Mouse (Mus musculus) heart, postnatal 36 days (tissue): ENCODE data around the gene Tns3. TPM values are rescaled to one million over a fixed set of nuclear protein-coding genes. Genes with fewer than 3 reads are reported as not detected.
"Not testable (repeated sequence)": the region's sequence is repeated elsewhere in the genome, so short reads cannot be mapped to it uniquely, and the experiment has no call there.

Source experiments
- DNase-seq, 2 experiments: peaks; one replicate each; pipeline ENCODE4 v3.0.0; 2021 to 2022
- intact Hi-C: fragments of 180-260 bp; cut with DNase I; formaldehyde crosslinking; loops from one replicate; pipeline ENCODE4 v1.15.1; 2025
- total RNA-seq, 2 experiments: library from RNA; stranded (reverse); gene quantifications; 2 replicates each; pipeline ENCODE4 v1.2.3; 2021

Tns3 gene
- total RNA-seq, 2 experiments from 2014 or later = 18.9 to 24.0 TPM

DNA sequence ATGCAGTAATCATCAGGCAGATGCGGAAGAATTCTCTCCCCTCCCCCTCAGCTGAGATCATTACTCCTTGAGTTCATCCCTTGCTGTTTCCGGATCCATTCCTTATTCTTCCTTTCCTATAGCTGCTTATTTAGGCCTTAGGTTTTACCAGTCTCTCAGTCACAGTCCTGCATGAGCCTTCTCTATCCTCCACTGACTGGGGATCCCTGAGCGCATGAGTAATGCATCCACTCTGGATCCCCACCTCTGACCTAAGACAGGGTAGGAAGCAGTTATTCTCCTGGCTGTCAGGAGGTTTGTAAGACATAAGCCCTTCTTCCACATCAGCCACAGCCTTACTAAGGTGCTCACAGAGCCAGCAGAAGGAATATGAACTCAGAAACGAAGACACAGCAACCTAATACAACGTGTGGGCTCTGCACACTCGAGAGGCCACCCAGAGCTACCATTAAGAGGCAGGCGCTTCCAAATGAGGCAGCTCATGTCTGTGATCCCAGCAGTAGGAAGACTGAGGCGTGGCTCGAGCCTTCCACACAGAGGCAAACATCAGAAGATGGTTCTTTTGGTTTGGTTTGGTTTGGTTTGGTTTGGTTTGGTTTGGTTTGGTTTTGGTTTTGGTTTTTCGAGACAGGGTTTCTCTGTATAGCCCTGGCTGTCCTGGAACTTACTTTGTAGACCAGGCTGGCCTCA is 38.3 kb downstream of the Tns3 start:
- intact Hi-C loops = no loop called here
- no peak for DNase-seq

DNA sequence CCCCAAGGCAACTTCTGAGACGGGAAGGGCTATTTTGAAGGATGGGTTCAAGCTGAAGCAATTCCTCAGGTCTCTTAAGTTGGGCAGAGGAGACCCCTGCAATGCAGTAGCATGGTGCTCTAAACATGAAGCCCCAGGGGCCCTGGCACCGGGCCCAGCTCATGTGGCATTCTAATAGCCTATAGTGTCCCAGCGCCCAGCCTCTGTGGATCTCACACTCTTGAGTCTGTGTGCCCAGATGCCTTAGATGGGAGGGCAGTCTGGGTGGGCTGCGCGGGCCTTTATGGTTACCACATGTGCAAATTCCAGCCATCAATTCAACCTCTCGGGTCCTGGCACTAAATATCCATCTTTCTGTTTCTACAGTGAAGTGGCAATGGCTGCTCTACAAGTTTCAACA is 38.9 kb downstream of the Tns3 start:
- intact Hi-C loops = no loop called here
- DNase-seq = no peak

DNA sequence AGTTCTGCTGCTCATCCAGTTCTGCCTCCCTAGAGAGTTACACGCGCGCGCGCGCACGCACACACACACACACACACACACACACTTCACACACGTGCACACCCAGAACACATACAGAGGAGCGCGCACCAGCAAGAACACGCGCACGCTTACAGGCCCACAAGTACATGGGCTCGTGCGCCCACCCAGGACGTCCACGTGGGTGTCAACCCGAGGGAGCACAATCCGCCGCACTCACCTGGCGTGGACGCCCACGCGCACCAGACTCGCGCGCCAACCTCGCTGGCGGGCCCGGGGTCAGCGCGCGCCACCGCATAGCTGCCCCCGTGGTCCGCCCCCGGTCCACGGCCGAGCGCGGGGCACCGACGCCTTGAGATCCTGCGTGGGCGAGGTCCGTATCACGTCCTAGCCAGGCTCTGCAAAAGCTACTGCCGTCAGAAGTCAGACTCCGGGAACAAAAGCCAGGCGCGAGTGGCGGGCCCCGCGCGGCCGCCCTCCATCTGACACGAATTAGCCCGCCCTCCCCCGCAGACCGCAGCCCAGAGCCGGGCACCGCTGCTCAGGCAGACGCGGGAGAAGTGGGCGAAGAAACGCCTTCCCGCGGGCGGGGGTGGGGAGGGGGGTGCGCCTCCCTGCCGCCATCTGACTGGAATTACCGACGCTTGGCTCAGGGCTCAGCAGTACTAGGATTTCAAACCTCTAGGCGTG is 40.0 kb downstream of the Tns3 start:
- intact Hi-C loops = no loop called here

DNA sequence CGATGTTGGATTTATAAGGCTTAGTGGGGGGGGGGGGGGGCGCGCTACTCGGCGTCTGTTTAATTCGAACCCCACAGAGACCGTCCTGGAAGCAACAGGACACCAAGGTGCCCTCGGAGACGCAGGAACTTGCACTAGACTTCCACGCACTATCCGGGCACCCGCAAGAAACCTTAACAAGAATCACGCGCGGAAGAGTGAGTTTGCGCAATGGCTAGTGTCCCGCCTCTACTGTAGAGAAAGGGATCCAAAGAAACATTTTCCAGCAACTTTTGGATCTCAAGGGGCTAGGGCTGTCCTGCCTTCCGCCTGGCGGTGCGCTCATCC is 40.5 kb downstream of the Tns3 start:
- no peak for DNase-seq
- intact Hi-C loops = no loop called here

More for the DNA sequence above, 40.0 kb downstream of the Tns3 start:
- peak; percentile 40 to 57 for DNase-seq

DNA sequence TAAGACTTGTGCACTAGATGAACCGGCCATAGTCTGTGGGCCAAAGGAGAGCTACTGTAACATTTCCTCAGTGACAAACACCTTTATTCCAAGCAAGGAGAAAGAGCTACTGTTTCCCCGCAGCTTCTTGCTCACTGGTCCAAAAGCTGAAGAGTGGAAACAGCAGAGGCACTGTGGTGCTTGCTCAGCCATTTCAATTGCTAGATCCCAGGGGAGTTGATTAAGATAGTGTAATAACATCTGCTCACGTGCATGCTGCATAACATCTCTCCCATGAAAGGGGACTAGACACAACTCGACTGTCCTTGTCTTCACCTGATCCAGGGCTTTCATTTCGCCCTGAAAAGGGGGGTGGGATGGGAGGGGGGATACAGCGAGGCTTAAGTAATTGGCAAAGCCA is 41.7 kb downstream of the Tns3 start:
- intact Hi-C loops = no loop called here
- no peak for DNase-seq

DNA sequence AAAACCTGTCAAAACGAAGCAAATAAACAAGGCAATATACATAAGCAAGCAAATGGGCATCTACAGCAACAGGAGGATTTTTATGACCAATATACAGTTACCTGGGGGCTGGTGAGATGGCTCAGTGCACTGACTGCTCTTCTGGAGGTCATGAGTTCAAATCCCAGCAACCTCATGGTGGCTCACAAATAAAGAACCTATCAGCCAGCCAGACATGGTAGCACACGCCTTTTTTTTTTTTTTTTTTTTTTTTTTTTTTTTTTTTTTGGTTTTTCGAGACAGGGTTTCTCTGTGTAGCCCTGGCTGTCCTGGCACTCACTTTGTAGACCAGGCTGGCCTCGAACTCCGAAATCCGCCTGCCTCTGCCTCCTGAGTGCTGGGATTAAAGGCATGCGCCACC is 45.2 kb downstream of the Tns3 start:
- DNase-seq, intact Hi-C loops: not testable (repeated sequence)

DNA sequence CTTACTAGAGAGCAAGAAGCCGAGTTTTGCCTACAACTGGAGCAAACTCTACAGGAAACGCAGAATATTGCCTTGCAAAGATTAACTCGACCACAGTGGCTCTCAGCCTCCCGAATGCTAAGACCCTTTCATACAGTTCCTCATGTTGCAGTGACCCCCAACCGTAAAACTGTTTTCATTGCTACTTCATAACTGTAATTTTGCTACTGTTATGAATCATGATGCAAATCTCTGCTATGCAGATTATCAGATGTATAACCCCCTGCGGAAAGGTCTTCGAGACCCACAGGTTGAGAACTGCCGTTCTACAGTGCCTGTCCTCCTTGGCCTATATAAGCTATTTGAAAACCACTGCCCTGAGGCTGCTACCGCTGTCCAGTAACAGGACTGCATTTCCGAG is 46.0 kb downstream of the Tns3 start:
- intact Hi-C loops = no loop called here
- no peak for DNase-seq

DNA sequence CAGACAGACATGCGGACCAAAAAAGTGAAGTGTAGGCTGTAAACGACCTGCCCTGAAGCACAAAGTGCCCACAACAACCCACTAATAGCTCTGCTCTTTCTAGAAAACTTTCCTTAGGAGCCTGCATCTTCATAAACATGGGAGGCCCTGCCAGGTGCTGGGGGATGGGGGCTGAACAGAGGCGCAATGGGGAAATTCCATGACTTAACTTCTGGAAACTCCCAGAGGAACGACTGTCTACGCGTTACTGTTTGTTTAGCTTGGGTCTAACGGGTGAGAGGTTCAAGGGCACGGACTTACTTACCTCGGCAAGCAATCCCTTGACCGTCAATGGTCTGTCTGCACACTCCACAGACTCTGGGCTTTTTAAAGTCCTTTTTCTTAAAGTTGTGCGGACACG is 48.9 kb downstream of the Tns3 start:
- intact Hi-C loops = no loop called here
- DNase-seq = no peak

DNA sequence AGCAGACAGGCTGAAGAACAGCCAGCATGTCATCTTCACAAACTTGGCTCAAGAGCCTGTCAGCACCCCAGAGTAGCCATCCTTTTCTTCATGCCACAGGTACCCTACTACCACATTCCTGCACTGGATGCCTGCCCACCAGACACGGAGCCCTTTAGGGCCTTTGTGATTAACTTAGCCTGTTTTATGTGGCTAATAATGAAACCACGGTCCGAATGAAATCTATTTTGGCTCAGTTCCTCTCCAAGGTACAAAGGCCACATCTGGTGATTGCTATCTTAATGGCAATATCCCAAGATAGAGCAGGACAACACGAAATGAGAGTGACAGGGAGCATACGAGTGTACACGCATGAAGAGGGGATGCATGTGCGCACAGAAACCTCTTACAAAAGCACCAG is 53.9 kb downstream of the Tns3 start:
- DNase-seq = no peak
- intact Hi-C loops = no loop called here

DNA sequence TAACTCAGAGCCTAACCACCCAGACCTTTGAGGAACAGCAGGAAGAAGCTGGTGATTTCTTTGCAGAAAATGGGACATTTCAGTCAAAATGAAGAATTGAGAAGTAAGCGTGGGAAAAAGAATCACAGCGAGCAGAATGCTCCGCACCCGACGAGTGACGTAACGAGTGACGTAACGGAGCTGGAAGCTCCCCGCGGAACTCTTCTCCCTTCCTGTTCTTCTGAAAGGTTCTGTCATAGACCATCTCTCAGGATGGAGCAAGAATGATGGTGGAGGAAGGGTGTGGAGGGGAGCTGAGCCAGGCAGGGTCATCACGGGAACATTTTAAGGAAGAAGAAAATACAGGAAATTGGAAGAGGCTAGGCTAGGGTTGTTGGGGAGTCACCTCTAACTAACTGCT is 54.5 kb downstream of the Tns3 start:
- DNase-seq = no peak
- intact Hi-C loops = no loop called here

DNA sequence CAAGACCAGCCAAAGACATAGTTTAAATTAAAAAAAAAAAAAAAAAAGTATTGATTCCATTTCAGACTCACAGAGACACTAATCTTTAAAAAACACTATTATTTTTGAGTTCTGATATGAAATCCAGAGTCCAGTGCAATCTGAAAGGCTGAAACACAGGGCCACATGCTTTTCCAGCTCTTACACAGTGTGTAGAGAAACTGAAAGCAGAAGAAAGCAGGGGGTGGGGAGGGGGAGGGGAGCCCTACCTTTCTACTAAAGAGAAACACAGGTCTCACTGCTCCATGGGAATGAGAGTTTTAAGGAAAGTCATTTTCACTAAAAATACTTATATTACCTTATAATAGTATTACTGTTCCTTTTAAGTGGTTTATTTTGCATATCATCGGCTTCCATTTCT is 57.2 kb downstream of the Tns3 start:
- intact Hi-C loops = no loop called here
- DNase-seq = no peak

DNA sequence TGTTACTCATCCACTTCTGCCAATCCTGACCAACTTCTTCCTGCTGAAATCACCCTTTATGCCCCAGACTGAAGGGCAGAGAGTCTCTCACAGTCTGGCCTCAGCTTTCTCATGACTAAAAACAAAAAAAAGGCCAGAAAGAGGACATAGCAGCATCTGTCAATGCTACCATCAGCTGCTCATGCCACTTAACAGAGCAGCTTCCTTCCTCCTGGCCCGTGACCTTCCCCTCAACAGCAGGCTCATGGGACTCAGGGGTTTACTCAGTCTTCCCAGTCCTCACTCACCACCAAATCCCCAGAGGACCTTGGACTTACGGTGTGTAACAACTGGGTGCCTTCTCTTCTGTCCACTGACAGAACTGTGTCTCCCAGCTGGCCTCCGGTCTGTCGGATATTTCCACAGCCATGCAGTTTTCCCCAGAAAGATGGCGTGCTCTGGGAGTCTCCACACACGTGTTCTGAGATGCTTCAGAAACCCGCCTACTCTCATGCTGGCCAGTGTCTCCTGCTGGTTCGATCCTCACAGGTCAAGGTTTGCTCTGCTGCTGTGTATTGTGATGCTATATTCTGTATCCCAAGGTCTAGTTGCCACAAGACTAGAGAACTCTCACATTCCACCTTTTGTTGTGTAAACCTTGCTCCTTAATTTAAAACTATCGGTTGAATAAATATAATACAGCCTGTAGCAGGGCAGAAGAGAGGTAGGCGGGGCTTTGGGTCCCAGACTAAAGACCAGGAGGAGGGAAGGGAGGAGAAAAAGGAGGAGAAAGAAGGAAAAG is 59.4 kb downstream of the Tns3 start:
- DNase-seq = no peak

DNA sequence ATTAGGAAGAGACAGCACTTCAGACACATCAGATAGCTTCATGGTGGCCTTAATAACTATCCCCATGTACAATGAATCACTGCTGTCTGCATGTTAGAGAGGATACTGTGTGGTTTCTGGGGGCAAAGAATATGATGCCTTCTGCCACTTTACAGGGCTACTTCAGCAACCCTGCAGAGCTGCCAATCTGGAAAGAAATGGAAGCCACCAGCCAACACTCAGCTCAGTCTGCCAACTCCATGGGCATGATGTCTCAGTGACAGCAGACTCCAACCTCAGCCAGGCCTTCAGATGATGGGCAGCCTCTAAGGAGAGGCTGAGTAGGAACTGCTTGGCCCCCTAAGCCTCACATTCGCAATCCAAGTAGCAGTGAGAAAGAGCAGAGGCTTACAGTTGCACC is 61.7 kb downstream of the Tns3 start:
- no peak for DNase-seq
- intact Hi-C loops = no loop called here

More for the DNA sequence above, 59.4 kb downstream of the Tns3 start:
- intact Hi-C loops = no loop called here

DNA sequence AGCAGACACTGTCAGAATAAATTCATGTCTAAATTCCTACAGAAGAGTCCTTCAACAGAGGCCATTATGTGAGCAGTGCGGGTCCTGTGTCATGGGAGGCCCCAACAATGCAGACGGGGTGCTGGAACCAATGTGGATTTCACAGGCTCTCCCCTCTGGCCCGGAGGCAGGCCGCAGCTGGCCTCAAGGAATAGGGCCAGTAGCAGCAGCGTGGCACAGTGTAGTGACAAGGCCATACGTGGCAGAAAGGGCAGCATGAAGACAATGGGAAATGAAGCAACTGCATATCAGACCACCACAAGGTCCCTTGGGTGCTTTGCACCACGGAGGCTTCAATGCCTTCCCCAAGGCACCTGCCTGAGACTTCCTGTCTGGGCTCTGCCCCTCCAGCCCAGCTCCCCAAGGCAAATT is 62.9 kb downstream of the Tns3 start:
- intact Hi-C loops = no loop called here
- no peak for DNase-seq

DNA sequence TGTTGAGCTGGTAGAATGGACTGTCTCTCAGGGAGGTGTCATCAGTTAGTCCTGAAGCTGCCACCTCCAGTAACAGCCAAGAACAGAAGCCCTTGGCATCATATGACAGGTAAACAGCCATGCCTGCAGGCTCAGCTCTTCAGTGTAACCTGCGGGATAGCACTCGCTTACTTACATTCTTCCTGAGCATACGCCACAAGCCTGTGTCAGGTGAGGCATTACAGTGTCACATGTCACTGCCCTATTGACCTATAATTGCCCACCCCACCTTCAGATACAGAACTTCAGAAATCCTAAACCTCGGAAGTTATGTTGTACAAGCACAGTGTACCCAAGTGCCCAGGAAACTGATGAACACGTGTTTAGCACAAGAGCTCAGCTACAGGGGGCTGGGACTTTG is 68.7 kb downstream of the Tns3 start:
- DNase-seq = no peak
- intact Hi-C loops = no loop called here

DNA sequence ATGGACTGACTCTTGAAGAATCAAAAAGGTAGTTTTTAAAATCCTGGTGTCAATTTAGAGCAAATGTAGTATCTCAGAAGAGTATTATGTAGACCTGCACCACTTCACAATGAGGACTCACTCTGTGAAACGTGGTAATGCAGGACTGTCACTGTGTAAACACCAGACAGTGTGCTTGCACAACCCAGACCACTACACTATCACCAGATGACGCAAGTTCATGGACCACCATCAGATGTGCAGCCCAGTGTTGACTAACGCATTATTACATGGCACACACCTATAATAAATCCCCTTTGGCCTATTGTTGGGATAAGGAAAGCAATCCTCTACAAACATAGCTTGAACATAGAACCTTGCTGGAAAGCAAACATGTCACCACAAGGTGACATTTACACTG is 71.2 kb downstream of the Tns3 start:
- intact Hi-C loops = no loop called here
- DNase-seq = no peak

DNA sequence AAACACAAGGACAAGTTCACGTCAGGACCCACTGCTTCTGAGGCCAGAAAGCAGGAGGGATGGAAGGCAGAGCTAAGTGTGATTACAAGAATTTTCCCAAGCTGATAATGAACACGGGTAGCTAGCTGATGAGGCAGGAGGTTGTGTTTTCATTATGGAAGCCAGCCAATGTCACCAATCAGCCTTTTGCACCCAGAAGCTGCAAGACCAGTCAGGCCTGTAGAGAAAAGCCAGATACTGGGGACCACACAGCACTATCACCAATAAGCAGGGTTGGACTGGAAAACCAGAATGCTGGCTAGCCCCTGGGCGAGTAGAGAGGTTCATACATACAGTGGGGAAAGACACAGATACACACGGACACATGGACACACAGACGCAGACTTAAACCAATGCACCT is 73.1 kb downstream of the Tns3 start:
- intact Hi-C loops = no loop called here
- no peak for DNase-seq

DNA sequence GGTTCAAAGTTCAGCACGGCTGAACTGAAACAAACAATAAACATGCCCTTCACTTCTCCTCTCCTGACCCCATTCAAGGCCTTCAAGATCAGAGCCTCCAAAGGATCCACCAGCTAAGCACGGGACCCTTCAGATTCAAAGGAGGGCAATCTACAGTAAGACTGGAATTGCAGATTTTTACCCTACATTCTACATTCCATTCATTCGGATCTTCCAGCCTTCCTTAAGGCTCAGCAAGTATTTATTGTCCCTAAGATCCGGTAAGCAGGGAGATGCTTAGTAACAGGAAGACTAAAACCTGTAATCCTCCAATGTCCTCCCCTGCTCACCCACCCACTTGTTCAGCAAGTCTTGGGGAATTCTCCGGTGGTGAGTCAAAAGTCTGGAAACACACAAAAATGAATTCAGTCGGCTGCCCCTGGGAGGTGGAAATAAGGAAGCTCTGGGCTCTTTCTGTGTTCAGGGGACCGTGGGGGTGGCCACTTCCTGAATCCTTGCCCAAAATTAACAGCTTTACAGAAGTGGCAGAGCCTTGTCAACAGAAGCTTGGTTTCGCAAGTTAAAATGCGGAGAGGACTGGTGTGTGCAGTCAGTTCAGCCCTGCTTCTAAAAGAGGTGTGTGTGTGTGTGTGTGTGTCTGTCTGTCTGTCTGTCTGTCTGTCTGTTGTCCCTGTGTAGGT is 75.0 kb downstream of the Tns3 start:
- intact Hi-C loops = no loop called here
- DNase-seq = no peak

DNA sequence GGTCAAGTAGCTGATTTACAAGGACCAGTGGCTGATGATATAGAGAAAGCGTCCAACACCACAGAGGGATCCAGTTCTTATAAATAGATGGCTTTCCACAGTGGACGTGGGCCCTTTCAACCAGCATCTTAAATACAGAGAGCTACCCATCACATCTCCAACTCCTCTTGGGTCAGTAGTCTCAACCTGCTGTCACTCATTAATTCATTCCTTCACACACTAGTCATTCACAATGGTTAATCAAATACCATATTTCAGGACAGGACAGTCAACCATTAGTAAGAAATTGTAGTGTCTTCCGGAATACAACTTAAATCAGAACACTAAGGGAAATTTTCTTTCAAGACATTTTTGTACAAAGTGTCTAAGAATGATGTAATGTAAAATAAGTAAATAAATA is 76.4 kb downstream of the Tns3 start:
- intact Hi-C loops = no loop called here
- no peak for DNase-seq

DNA sequence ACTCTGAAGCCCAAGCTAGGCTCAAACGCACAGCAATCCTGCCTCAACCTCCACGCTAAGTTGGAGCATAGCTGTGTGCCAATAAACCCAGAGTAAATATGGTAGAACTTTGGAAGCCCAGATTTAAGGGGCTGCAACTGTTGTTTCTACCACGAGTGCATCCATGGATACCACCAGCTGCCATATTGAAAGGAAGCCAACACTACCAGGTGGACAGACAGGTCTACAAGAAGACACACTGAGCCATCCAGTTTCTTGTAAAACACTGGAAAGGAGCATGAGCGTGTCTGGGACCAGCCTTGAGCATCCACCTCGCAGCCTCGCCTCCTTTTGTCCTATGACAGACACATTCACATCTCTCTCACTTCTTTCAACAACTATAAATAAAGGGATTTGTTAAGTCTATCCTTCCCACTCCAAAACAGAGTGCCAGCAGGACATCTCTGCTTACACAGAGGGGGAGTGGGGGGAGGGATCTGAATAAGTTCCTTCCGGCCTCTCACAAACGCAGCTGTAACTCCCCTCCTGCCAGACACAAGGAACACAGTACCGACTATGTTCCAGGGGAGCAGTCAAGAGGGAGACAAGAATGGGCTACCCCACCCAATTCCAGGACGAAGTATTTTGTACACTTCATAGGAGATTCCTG is 77.2 kb downstream of the Tns3 start:
- intact Hi-C loops = no loop called here
- no peak for DNase-seq

DNA sequence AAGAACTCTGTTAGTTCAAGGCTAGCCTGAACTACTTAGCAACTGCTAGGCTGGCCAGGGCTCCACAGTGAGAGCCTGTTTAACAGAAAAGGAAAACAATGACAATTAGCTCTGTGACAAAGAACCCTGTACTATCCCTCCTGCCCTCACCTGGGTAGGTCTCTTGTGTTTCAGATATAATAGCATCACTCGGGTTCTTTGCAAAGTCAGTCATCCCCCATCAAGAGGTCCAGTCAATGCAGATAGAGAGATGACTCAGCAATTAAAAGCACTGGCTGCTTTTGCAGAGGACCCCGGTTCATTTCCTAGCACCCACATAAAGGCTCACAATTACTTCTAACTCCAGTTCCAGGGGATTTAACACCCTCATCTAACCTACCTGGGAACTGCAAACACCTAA is 78.0 kb downstream of the Tns3 start:
- intact Hi-C loops = no loop called here
- DNase-seq = no peak
